Mouse (Mus musculus) A20 (cell line): ENCODE results near the gene C130073F10Rik.
A peak's percentile ranks its signal among the peaks of the same experiment; 100 is the strongest.
"Not testable (repeated sequence)": the region's sequence is repeated elsewhere in the genome, so short reads cannot be mapped to it uniquely, and the experiment has no call there.

Experiments used
- DNase-seq: peaks from one replicate; pipeline ENCODE4 v3.0.0-alpha.2; 2011; ENCODE audit warnings: low read depth, low spot score

Gene C130073F10Rik

GRCm38 (mm10) chr4:101893656-101894420 is at the start of gene C130073F10Rik:
C130073F10Rik (minus strand) TSS chr4:101893789.
- no peak for DNase-seq

GRCm38 (mm10) chr4:101940107-101940506 is 46.5 kb upstream of the C130073F10Rik start, which contains the start of gene Gm12794:
Gm12794 (plus strand) TSS chr4:101940407.
- DNase-seq = not testable (repeated sequence)

- DNase-seq = not testable (repeated sequence)
These were observed 15.2 kb upstream of the C130073F10Rik start, which contains the start of gene Gm12800 for GRCm38 (mm10) chr4:101908821-101909220. Gm12800 (plus strand) TSS chr4:101909121.

GRCm38 (mm10) chr4:101889377-101889776 is 4.2 kb downstream of the C130073F10Rik start:
- DNase-seq = no peak

- DNase-seq = no peak
These were observed 9.9 kb downstream of the C130073F10Rik start for GRCm38 (mm10) chr4:101883641-101884040.

GRCm38 (mm10) chr4:101875687-101876086 is 17.9 kb downstream of the C130073F10Rik start:
- DNase-seq = not testable (repeated sequence)

GRCm38 (mm10) chr4:101872031-101872430 is 21.6 kb downstream of the C130073F10Rik start:
- DNase-seq = not testable (repeated sequence)

GRCm38 (mm10) chr4:101862289-101862688 is 31.3 kb downstream of the C130073F10Rik start:
- DNase-seq = no peak

GRCm38 (mm10) chr4:101860873-101861272 is 32.7 kb downstream of the C130073F10Rik start:
- DNase-seq = peak; percentile 1

GRCm38 (mm10) chr4:101850908-101851307 is 42.7 kb downstream of the C130073F10Rik start:
- DNase-seq = no peak

GRCm38 (mm10) chr4:101843923-101844322 is 49.7 kb downstream of the C130073F10Rik start, which contains the start of gene B020004J07Rik:
B020004J07Rik (minus strand) TSS chr4:101844023.
- DNase-seq = not testable (repeated sequence)
